Mouse (Mus musculus) heart, adult 2 months (tissue): Measurements from ENCODE around the gene Zfp346.

Experiments used
- CTCF ChIP-seq: fragments of 200-600 bp; IDR thresholded peaks from 2 replicates; pipeline ENCODE4 v1.8.1; 2022; ENCODE audit warnings: antibody characterized with exemption, mild to moderate bottlenecking, moderate library complexity
- POLR2A ChIP-seq: fragments of 200-500 bp; IDR thresholded peaks from 2 replicates; pipeline ENCODE4 v1.6.1; 2011; ENCODE audit warnings: mild to moderate bottlenecking, low read depth, low read length, control low read depth; ENCODE audit not compliant: insufficient read depth

GRCm38 (mm10) chr13:55063276-55063675, 41.8 kb upstream of the Zfp346 start:
- TF ChIP-seq POLR2A = no peak
- no peak for TF ChIP-seq CTCF
